Mouse (Mus musculus) left cerebral cortex, postnatal 25 days (tissue): ENCODE results near the gene Aldh3a2. TPM values are rescaled to one million over a fixed set of nuclear protein-coding genes. Genes with fewer than 3 reads are reported as not detected.
A peak's percentile ranks its signal among the peaks of the same experiment; 100 is the strongest.
"Not testable (repeated sequence)": the region's sequence is repeated elsewhere in the genome, so short reads cannot be mapped to it uniquely, and the experiment has no call there.

Experiments
- DNase-seq, 2 experiments: peaks; one replicate each; pipeline ENCODE4 v3.0.0; 2022; ENCODE audit warnings: low spot score in 2 of 2, mixed read lengths in 1 of 2
- intact Hi-C: fragments of 180-260 bp; cut with DNase I; formaldehyde crosslinking; loops from one replicate; pipeline ENCODE4 v1.15.1; 2025
- total RNA-seq, 2 experiments: library from RNA; stranded (reverse); gene quantifications; 2 replicates each; pipeline ENCODE4 v1.2.3; 2021

The Aldh3a2 gene
- total RNA-seq, 2 experiments from 2014 or later: 48.2 to 49.2 TPM

GRCm38 (mm10) chr11:61222971-61223745, 44.1 kb downstream of the Aldh3a2 start:
- no peak for DNase-seq
- intact Hi-C loops: no loop called here

GRCm38 (mm10) chr11:61222007-61222406, 45.3 kb downstream of the Aldh3a2 start:
- intact Hi-C loops: no loop called here
- peak in 1 of 2 experiments; percentile 66 for DNase-seq

- peak in 1 of 2 experiments; percentile 57 for DNase-seq
- intact Hi-C loops: no loop called here
Measured at GRCm38 (mm10) chr11:61220156-61220881, 46.9 kb downstream of the Aldh3a2 start.

GRCm38 (mm10) chr11:61215936-61216335, 51.3 kb downstream of the Aldh3a2 start:
- DNase-seq: no peak
- intact Hi-C loops: no loop called here

- DNase-seq: no peak
- intact Hi-C loops: no loop called here
Measured at GRCm38 (mm10) chr11:61212102-61212501, 55.2 kb downstream of the Aldh3a2 start.

- DNase-seq: no peak
- intact Hi-C loops: loop anchor here (1.0 kb wide), 1 partner anchor 13 kb away; no protein-coding TSS in a partner anchor
Measured at GRCm38 (mm10) chr11:61208316-61208715, 58.9 kb downstream of the Aldh3a2 start.

- intact Hi-C loops: loop anchor here (1.0 kb wide), 1 partner anchor 14 kb away; no protein-coding TSS in a partner anchor
- no peak for DNase-seq
Measured at GRCm38 (mm10) chr11:61207487-61208246, 59.6 kb downstream of the Aldh3a2 start, which contains the start of gene Aldh3a1. Gene Aldh3a1 (plus strand): TSS chr11:61207537.

GRCm38 (mm10) chr11:61206136-61206535, 61.1 kb downstream of the Aldh3a2 start:
- DNase-seq: no peak
- intact Hi-C loops: no loop called here

- peak; percentile 29 to 66 for DNase-seq
- intact Hi-C loops: no loop called here
Measured at GRCm38 (mm10) chr11:61205167-61205950, 61.9 kb downstream of the Aldh3a2 start.

GRCm38 (mm10) chr11:61202810-61203209, 64.5 kb downstream of the Aldh3a2 start:
- intact Hi-C loops: no loop called here
- DNase-seq: no peak

GRCm38 (mm10) chr11:61202186-61202585, 65.1 kb downstream of the Aldh3a2 start:
- intact Hi-C loops: no loop called here
- DNase-seq: no peak

- intact Hi-C loops: loop anchor here (10.0 kb wide), 1 partner anchor 515 kb away; no protein-coding TSS in a partner anchor
- no peak for DNase-seq
Measured at GRCm38 (mm10) chr11:61199620-61200362, 67.5 kb downstream of the Aldh3a2 start.

GRCm38 (mm10) chr11:61197935-61198334, 69.3 kb downstream of the Aldh3a2 start:
- intact Hi-C loops: loop anchor here (10.0 kb wide), 1 partner anchor 517 kb away; no protein-coding TSS in a partner anchor
- no peak for DNase-seq

- intact Hi-C loops: loop anchor here (10.0 kb wide), 1 partner anchor 518 kb away; no protein-coding TSS in a partner anchor
- DNase-seq: no peak
Measured at GRCm38 (mm10) chr11:61196616-61197353, 70.5 kb downstream of the Aldh3a2 start.

GRCm38 (mm10) chr11:61193392-61193791, 73.9 kb downstream of the Aldh3a2 start:
- intact Hi-C loops: loop anchor here (2.0 to 10.0 kb wide), 4 partner anchors 39 to 521 kb away; no protein-coding TSS in a partner anchor
- DNase-seq: peak; percentile 82 to 84

GRCm38 (mm10) chr11:61192779-61193178, 74.5 kb downstream of the Aldh3a2 start:
- intact Hi-C loops: loop anchor here (2.0 to 10.0 kb wide), 4 partner anchors 40 to 522 kb away; no protein-coding TSS in a partner anchor
- DNase-seq: no peak

- not testable (repeated sequence) for DNase-seq
- intact Hi-C loops: loop anchor here (2.0 to 10.0 kb wide), 4 partner anchors 40 to 523 kb away; no protein-coding TSS in a partner anchor
Measured at GRCm38 (mm10) chr11:61192123-61192522, 75.1 kb downstream of the Aldh3a2 start.
